Mouse (Mus musculus) neural tube, embryonic 14.5 days (tissue): ENCODE data around the gene Foxf1. TPM values are rescaled to one million over a fixed set of nuclear protein-coding genes. Genes with fewer than 3 reads are reported as not detected.

Experiments used
- ATAC-seq: fragments of 200-750 bp; cut with Nextera tagmentation; 2 replicates; pipeline ENCODE4 v1.8.0; 2017; ENCODE audit warnings: low read depth, mild to moderate bottlenecking, moderate TSS enrichment, moderate library complexity
- H3K27ac ChIP-seq: fragments of 300-500 bp; sonication (generic); 2 replicates; pipeline ENCODE4 v1.5.1; 2014; ENCODE audit warnings: low read depth, mild to moderate bottlenecking, control low read depth, low read length, moderate library complexity, mixed read lengths
- H3K27me3 ChIP-seq: fragments of 300-500 bp; sonication (generic); 2 replicates; pipeline ENCODE4 v1.6.1; 2014; ENCODE audit warnings: low read length; ENCODE audit not compliant: control insufficient read depth, insufficient read depth
- H3K36me3 ChIP-seq: fragments of 300-500 bp; sonication (generic); 2 replicates; pipeline ENCODE4 v1.6.1; 2014; ENCODE audit warnings: low read length, mixed read lengths; ENCODE audit not compliant: control insufficient read depth, insufficient read depth
- H3K4me1 ChIP-seq: fragments of 300-500 bp; sonication (generic); 2 replicates; pipeline ENCODE4 v1.6.1; 2014; ENCODE audit warnings: low read length; ENCODE audit not compliant: control insufficient read depth, insufficient read depth
- H3K4me2 ChIP-seq: fragments of 300-500 bp; sonication (generic); 2 replicates; pipeline ENCODE4 v1.6.1; 2014; ENCODE audit warnings: mild to moderate bottlenecking, low read depth, low read length, control low read depth
- H3K4me3 ChIP-seq: fragments of 300-500 bp; sonication (generic); 2 replicates; pipeline ENCODE4 v1.5.1; 2014; ENCODE audit warnings: low read depth, low read length, control low read depth, mixed read lengths
- H3K9ac ChIP-seq: fragments of 300-500 bp; sonication (generic); replicated peaks from 2 replicates; pipeline ENCODE4 v1.6.1; 2014; ENCODE audit warnings: low read depth, mild to moderate bottlenecking, control low read depth, low read length, mixed read lengths
- H3K9me3 ChIP-seq: fragments of 300-500 bp; sonication (generic); 2 replicates; pipeline ENCODE4 v1.6.1; 2016; ENCODE audit warnings: low read length; ENCODE audit not compliant: control insufficient read depth
- WGBS: fragments of 180-500 bp; shearing (Covaris S2); extraction: QIAGEN DNeasy Blood & Tissue Kit; methylation state at CpG from one replicate; pipeline ENCODE4 v1.1.7; 2014; 5-methylcytosine and 5-hydroxymethylcytosine counted together
- polyA plus RNA-seq: library from polyadenylated mRNA; unstranded; fragments of >200 nt; fragmentation: Nextera tagmentation; extraction: Ambion mirVana; gene quantifications from 2 replicates; pipeline ENCODE4 v1.2.1, GENCODE M21; 2014

Foxf1 gene
- polyA plus RNA-seq, 1 experiment from 2014 or later = 0.16 TPM

DNA sequence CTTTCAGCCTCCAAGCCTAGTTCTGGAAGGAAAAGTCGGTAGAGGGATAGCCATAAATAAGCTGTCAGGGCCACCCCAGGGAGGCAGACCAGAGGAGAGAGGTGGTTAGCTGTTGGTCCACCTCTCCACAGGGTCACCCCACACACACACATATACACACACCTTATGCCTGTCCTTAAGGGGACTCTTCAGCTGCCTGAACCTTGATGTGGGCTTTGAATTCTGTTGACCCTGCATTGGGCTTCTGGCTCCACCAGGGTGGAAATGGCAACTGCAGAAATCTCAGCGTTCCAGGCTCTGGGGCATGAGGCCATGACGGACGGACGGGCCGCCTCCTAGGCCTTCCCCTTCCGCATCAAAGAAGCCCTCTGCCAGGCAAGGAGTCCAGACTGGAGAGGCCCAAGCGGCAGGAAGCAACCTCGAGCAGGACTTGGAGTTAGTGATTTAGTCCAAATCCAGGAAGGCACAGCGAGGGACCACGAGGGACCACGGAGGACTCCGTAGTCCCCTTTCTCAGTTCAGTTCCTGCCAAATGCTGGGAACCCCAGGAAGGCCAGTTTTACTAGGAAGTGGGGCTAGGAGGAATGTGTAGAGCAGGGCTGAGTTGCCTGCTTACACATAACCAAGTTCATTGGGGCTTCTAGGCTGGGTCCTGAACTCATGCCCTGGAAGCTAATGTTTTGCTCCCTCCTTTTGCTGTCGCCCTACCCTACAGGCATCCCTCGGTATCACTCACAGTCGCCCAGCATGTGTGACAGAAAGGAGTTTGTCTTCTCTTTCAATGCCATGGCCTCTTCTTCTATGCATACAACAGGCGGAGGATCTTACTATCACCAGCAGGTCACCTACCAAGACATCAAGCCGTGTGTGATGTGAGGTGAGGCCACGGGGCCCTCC, 2.1 kb downstream of the Foxf1 start:
- no peak for ATAC-seq

DNA sequence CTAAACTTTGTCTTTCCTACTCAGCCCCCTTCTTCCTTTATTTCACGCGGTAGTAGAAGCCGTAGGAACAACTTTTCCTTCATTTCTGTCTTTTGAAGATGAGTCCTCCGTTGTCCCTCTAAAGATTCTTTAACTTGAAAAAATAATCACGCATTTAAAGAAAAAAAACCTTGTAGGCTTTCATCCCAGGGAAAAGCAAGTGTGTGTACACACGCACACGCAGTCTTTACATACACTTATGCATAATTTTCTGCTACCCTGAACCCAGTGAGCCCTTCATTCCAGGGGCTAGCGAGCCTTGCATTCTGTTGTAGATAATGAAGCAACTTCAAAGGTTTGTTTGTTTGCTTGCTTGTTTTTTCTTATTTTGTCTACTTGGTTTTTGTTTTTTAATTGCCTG, 4.1 kb downstream of the Foxf1 start:
- H3K27ac ChIP-seq = no peak overlapping the region
- peaks cover 87% of the 10 kb centered on the region for H3K27me3 ChIP-seq
- 0 out of 2 replicates have a peak, but pooled peaks cover 11% of the 10 kb centered on the region for H3K4me1 ChIP-seq
- no peaks in the 10 kb centered on the region for H3K9me3 ChIP-seq
- ATAC-seq = no peak
- H3K9ac ChIP-seq = no peak overlapping the region
- H3K4me2 ChIP-seq = no peak overlapping the region
- H3K36me3 ChIP-seq = no peaks in the 10 kb centered on the region
- WGBS = 5% methylated on average over 8 of the region's 8 CpGs
- H3K4me3 ChIP-seq = no peak overlapping the region

More for the DNA sequence above, 2.1 kb downstream of the Foxf1 start:
- Histone ChIP-seq H3K4me3 (no peak overlapping the region), H3K4me1 (0 out of 2 replicates have a peak, but pooled peaks cover 11% of the 10 kb centered on the region), H3K27me3 (peaks cover 92% of the 10 kb centered on the region), H3K36me3 (no peaks in the 10 kb centered on the region), H3K4me2 (no peak overlapping the region), H3K9me3 (no peaks in the 10 kb centered on the region), H3K9ac (no peak overlapping the region), H3K27ac (no peak overlapping the region)
- 9% methylated on average over 19 of the region's 19 CpGs for WGBS

DNA sequence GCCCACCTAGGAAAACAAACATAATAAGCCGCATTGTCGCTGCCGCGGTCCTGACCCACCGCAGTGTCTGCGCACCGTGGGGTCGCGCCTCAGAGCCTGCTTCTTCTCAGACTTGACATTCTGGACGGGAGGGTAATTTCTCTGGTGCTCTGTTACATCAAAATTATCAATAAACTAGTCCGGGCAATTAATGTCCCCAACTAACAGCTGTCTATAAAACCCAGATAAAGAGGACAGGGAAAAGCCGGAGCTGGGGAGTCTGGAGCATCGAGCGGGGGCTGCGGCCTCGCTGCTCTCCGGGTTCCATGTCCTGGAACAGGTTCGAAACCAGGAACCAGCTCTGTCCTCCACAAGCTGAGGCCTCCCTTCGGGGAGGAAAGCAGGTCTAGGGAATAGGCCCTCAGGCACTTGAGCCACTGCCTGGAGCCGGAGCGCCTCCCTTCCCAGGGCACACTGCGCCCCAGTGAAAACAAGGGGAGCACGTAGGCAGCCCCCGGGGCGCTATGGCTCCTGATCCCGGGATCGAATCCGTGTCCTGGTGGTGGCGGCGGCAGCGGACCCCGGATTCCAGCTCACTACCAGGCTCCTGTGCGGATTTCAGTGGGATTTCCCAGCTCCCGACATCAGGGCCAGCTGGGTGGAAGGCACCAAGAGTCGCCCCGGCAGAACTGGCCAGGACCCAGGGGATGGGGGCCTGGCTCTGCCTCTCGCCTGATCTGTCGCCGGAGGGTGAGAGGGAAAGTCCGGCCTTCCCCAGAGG, 4.9 kb downstream of the Foxf1 start:
- no peaks in the 10 kb centered on the region for H3K9me3 ChIP-seq
- peaks cover 81% of the 10 kb centered on the region for H3K27me3 ChIP-seq
- no peak for ATAC-seq
- H3K27ac ChIP-seq = no peak overlapping the region
- no peak overlapping the region for H3K4me2 ChIP-seq
- 0 out of 2 replicates have a peak, but pooled peaks cover 5% of the 10 kb centered on the region for H3K4me1 ChIP-seq
- WGBS = 3% methylated on average over 38 of the region's 40 CpGs
- H3K9ac ChIP-seq = no peak overlapping the region
- H3K4me3 ChIP-seq = no peak overlapping the region
- H3K36me3 ChIP-seq = no peaks in the 10 kb centered on the region

DNA sequence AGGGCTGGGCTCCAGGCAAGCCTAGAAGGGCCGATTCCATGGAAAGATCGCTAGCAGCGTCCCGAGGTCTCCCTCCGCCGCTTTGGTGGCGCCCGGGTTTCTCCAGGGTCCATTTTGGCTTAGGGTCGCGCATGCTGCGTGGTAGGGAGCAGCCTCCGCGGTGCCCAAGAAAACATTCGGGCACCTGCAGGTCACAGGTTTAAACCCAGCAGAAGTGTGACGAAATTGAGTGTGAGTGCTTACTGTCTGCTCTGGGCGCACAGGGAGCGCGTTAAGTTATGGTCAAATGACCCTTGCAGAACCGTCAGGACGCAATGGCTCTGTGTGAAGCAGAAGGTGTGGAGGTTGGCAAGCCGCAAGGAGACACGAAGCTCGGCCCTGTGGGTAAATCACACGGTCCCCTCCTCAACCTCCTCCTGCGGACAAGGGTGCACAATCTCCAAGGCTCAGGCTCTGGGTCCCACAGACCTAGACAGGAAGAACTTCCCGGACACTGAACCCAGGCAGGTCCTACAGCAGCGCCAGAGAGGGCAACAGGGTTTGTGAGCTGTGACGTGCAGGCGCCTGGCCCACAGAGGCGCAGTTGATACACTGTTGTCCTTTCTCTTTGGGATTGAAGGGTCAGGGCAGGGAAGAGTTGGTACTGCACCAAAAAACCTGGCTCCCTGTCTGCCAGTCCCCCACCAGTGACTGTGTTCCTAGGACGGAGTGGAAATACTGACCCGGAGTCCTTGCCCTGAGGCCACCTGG, 5.6 kb downstream of the Foxf1 start:
- H3K27me3 ChIP-seq = peaks cover 76% of the 10 kb centered on the region
- H3K4me3 ChIP-seq = no peak overlapping the region
- H3K4me2 ChIP-seq = no peak overlapping the region
- H3K4me1 ChIP-seq = no peaks in the 10 kb centered on the region
- 5% methylated on average over 32 of the region's 32 CpGs for WGBS
- no peaks in the 10 kb centered on the region for H3K9me3 ChIP-seq
- H3K27ac ChIP-seq = no peak overlapping the region
- ATAC-seq = no peak
- no peaks in the 10 kb centered on the region for H3K36me3 ChIP-seq
- no peak overlapping the region for H3K9ac ChIP-seq

DNA sequence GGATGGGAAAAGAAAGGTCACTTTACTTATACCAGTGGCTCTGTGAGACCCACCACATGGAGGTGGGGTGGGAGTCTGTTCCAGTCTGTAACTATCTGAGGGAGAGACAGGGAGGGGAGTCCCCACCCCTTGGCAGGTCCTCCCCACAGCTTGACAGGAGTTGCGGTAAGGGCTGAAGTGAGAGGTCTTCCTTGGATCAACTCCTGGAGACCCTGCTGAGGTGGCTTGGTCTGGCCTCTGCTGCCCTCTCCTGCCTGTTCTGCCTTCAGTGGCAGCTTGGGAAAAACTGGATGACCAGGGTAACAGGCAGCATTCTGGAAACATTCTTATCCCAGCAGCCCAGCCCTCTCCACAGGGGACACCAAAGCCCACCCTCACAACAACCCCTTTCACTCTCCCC, 6.5 kb downstream of the Foxf1 start:
- Histone ChIP-seq H3K27me3 (peaks cover 67% of the 10 kb centered on the region), H3K36me3 (no peaks in the 10 kb centered on the region), H3K9me3 (no peaks in the 10 kb centered on the region), H3K4me1 (no peaks in the 10 kb centered on the region), H3K4me3 (no peak overlapping the region), H3K27ac (no peak overlapping the region), H3K9ac (no peak overlapping the region), H3K4me2 (no peak overlapping the region)
- ATAC-seq = no peak
- 0% methylated on average over 1 of the region's 1 CpGs for WGBS

DNA sequence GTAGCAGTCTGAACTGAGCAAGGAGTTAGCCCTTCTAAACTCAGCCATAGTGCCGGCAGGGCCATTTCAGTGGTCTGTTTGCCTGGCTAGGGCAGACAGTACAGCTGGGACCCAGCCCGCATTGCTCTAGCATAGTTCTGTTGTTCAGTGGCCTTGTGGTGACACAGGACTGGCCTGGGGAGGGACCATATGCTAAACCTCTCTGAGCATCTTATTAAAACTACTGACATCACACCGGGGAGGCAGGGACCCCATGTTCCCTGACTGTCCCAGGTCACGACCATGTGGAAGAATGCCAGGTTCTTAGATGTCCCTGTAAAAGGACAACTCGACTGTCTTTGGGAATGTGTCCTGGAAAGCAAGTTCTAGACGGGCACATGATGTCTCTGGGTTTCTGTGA, 8.0 kb downstream of the Foxf1 start:
- H3K36me3 ChIP-seq = peaks cover 1% of the 10 kb centered on the region; the same call in 1 of the 2 replicates
- no peaks in the 10 kb centered on the region for H3K9me3 ChIP-seq
- H3K9ac ChIP-seq = no peak overlapping the region
- peaks cover 52% of the 10 kb centered on the region for H3K27me3 ChIP-seq
- no peak overlapping the region for H3K4me2 ChIP-seq
- ATAC-seq = peak; percentile 28; the same call in 1 of the 2 replicates
- H3K27ac ChIP-seq = no peak overlapping the region
- H3K4me3 ChIP-seq = no peak overlapping the region
- H3K4me1 ChIP-seq = no peaks in the 10 kb centered on the region
- WGBS = 36% methylated on average over 6 of the region's 6 CpGs

DNA sequence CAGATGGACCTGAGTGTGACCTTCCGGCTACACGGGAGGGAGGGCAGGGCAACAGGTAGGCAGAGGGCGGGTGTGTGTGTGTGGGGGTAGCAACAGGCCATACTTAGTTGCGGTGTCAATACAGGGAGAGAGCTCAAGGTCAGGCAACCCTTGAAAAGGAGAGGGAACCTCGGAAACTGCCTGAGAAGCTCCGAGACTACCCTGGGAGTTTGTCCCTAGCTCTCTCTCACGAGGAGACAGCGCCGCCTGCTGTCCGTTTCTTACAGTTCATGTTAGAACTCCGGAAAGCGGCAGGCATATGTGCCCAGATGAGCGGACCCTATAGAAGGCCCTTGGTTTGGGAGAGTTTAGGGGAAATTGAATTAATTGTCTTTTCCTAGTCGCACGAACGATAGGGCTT, 8.4 kb downstream of the Foxf1 start:
- H3K36me3 ChIP-seq = peaks cover 6% of the 10 kb centered on the region; the same call in 1 of the 2 replicates
- H3K4me1 ChIP-seq = no peaks in the 10 kb centered on the region
- peaks cover 48% of the 10 kb centered on the region for H3K27me3 ChIP-seq
- no peak overlapping the region for H3K9ac ChIP-seq
- no peak overlapping the region for H3K27ac ChIP-seq
- H3K4me2 ChIP-seq = no peak overlapping the region
- WGBS = 3% methylated on average over 16 of the region's 16 CpGs
- no peaks in the 10 kb centered on the region for H3K9me3 ChIP-seq
- no peak overlapping the region for H3K4me3 ChIP-seq
- ATAC-seq = peak; percentile 41

DNA sequence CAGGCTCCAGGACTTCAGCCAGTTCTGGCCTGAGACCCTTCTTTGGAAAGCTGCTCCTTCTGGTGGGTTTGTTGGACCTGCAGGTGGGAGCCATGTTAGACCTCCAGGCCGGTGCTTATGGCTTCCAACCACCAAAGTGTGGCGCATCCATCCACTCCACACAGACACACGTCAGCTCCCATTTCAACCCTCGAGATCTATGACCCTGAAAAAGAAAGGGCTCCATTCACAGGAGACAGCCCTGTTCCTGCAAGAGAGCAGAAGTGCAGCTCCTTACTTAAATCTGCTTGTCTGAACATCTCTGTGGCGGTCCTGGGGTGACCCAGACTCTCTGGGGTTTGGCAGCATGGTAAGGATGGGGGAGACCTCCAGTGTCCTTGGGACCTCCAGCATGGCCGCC, 9.3 kb downstream of the Foxf1 start:
- Histone ChIP-seq H3K4me3 (no peak overlapping the region), H3K27ac (no peak overlapping the region), H3K4me1 (no peaks in the 10 kb centered on the region), H3K9ac (no peak overlapping the region), H3K9me3 (no peaks in the 10 kb centered on the region), H3K36me3 (peaks cover 6% of the 10 kb centered on the region; the same call in 1 of the 2 replicates), H3K4me2 (no peak overlapping the region), H3K27me3 (peaks cover 43% of the 10 kb centered on the region)
- ATAC-seq = no peak
- 56% methylated on average over 6 of the region's 6 CpGs for WGBS
